Mouse (Mus musculus) A20 (cell line): ENCODE results near the gene Mcm5.

Source experiments
- DNase-seq: peaks from one replicate; pipeline ENCODE4 v3.0.0-alpha.2; 2011; ENCODE audit warnings: low read depth, low spot score

The Mcm5 gene

DNA sequence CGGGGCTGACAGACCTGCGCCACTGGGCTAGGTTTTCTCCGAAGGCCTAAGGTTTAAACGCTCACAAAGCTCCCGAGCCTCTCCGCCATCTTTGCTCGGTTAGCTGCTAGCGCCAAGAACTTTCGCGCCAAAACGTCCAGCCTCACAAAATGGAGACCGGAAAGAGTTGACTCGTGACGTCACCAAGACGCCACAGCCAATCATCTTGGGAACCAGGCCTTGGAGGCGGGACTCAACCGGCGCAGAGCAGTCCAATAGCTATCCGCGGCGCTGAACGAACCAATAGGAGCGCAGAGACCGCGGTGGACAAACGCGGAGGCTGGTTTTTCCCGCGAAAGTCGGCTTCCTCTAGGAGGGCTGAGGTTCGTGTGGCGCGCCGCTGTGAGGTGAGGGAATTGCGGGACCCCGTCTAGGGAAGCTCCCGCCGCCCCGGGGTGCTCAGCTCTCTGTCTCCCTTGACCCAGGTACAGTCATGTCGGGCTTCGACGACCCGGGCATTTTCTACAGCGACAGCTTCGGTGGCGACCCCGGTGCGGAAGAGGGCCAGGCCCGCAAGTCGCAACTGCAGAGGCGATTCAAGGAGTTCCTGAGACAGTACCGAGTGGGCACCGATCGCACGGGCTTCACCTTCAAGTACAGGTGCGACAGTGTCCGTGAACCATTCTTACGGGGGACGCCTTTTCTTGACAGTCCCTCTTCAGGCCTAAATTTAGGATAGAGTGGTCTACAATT lies at the start of gene Mcm5:
Mcm5 (plus strand) TSS at position 334 of the 732 bp plus-strand sequence.
- DNase-seq: peak; percentile 100

GRCm38 (mm10) chr8:75060022-75060421 lies 49.3 kb upstream of the Mcm5 start:
- no peak for DNase-seq

DNA sequence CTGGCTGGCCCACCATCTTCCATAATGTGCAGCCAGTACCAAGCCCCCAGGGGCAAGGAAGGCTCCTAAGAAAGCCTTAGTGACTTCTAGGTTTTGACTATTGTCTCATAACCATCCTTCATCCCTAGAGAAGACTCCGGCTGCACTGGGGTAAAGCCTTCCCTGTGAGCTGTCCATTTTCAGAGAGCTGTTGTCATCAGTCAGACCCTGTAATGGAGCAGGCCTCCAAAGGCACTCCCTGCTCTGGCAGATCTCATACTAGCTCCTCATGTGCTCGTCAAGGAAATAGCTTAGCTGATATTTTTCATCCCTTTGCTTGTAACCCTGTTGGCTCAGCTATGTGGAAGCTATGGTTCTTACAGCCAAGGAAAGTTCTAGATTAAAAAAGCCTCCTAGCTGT lies 48.6 kb upstream of the Mcm5 start:
- DNase-seq: no peak

DNA sequence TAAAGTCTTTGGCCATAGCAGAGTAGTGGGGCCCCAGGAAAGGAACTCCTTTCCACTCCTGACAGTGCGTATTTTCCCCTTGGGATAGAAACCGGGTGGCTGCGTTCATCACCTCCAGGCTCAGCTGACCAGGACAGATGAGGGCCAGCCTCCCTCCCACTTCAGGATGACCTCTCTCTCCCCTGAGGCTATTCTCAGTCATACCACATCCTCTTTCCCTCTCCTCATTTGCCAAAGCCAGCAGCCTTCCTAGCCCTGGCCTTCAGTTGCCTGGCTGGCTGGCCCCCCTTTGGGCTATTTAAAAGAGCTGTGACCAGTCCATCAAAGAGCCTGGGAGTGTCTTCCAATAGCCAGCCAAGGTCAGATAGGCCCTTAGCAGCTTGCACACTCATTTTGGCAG lies 46.1 kb upstream of the Mcm5 start:
- peak; percentile 29 for DNase-seq

GRCm38 (mm10) chr8:75064790-75065189 lies 44.6 kb upstream of the Mcm5 start:
- DNase-seq: no peak

- no peak for DNase-seq
These were observed 42.1 kb upstream of the Mcm5 start for GRCm38 (mm10) chr8:75067287-75067686.

- DNase-seq: no peak
These were observed 39.1 kb upstream of the Mcm5 start for GRCm38 (mm10) chr8:75070297-75070696.

DNA sequence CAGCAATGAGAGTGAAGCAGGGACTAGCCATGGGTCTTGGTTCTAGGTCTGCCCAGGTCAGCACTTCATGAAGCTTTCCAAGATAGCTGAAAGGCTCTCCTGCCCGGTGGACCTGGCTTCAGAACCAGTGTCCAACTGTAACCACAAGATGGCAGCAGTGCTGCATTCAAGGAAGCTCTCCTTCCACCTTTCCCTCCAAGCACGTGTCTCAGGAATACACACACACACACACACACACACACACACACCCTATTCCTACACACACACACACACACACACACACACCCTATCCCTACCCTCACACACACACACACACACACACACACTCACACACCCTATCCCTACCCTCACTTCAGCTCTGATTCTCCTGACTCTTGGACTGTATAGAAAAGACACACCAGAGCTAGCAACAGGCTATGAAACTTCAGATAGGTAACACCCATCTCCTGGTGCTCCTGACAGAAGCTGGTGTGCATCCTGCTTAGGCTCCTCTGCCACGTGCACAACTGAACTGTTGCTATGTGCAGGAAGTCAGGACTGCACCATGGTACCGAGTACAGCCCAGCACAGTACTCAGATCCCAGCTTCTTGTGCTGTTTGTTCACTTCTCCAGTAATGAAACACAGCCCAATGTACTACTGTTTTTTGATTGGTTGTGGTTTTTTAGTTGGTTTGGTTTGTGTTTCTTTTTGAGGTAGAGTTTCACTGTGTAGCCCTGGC lies 37.6 kb upstream of the Mcm5 start:
- peak; percentile 86 for DNase-seq

DNA sequence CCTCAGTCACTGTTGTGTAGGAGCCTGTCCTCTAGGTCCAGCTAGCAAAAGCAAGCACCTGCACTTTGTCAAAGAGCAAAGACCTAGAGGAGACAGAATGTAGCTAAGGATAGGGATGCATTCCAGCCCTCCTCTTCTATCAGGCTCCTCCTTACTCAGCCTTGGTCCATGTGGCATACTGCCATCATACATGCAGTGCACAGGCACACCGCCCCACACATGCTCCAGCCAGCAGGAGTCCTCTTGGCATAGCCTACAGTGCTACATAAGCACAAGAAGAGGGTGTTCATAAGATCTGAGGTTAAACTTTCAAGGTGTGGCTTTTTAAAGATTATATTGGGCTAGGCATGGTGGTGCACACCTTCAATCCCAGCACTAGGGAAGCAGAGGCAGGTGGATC lies 34.5 kb upstream of the Mcm5 start:
- no peak for DNase-seq

GRCm38 (mm10) chr8:75078215-75078614 lies 31.2 kb upstream of the Mcm5 start:
- no peak for DNase-seq

DNA sequence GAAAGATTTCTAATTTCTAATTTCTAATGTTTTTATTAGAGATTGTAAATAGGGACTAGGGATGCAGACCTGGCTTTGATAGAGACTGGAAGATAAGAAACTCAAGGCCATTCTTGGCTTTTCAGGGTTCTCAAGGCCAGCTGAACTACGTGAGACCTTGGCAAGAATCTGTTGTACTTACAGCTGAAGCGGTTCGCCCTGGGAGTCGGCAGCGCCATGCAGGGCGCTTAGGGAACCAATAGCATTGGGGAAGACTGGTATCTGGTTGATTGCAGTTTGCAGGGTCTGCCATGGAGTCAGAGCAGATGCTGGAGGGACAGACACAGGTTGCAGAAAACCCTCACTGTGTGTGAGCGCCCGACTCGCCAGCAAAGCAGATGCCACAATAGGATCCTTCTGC lies 30.5 kb upstream of the Mcm5 start:
- DNase-seq: peak; percentile 7

DNA sequence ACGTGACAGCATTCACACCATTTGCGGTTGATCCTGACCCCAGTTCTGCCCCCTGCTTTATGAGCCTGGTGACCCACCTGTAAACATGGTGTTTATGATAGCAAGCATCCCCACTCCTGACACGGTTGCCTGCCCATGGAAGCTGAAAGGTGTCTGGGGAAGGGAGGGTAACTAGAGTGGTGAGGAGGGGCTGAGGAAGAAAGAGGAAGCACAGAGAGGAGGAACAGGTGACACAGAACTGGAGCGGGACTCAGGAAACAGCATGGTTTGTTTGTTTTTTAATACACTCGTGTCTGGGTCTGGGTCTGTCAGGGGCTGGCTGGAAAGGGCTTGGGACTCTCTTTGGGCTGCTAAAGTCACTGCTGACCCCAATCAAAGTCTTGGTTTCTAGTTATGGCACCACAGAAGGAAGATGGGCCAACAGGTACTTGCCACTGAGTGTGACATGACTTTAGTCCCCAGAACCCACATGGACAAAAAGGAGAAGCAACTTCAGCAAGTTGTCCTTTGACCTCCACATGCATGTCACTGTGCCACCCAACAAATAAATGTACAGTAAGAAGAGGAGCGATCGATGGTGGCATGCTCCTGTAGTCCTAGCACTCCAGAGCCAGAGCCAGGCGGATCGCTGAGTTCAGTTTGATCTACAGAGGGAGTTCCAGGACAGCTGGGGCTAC lies 27.9 kb upstream of the Mcm5 start:
- peak; percentile 92 for DNase-seq

- peak; percentile 79 for DNase-seq
These were observed 27.1 kb upstream of the Mcm5 start for GRCm38 (mm10) chr8:75082181-75082805.

GRCm38 (mm10) chr8:75083846-75084245 lies 25.5 kb upstream of the Mcm5 start:
- peak; percentile 97 for DNase-seq

DNA sequence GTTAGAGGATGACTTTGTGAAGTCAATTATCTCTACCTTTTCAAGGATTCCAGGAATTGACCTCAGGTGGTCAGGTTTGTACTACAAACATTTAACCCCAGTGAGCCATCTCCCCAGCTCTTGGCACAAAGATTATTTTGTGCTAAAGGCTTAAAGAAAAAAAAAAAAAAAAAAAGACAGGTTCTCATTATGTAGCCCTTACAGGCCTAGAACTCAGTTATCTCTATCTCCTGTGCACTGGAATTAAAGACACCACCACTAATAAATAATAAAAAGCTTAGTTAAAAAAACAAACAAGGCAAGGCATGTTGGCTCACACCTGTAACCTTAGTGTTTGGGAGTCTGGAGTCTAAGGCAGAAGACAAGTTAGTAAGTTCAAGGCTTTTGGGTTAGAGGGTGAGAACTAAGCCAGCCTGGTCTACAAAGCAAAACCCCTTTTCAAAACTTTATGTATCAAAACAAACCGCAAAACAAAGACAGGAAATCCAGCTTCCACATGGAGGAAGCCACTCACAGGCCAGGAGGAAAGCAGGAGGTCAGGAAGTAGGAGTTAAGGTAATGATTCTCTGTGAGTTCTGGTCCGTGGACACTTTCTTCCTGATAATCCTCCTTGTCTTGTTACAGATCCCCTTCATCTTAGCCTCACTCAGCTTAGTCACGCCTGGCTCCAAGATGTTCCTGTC lies 24.8 kb upstream of the Mcm5 start:
- no peak for DNase-seq

GRCm38 (mm10) chr8:75086002-75086401 lies 23.4 kb upstream of the Mcm5 start:
- no peak for DNase-seq

DNA sequence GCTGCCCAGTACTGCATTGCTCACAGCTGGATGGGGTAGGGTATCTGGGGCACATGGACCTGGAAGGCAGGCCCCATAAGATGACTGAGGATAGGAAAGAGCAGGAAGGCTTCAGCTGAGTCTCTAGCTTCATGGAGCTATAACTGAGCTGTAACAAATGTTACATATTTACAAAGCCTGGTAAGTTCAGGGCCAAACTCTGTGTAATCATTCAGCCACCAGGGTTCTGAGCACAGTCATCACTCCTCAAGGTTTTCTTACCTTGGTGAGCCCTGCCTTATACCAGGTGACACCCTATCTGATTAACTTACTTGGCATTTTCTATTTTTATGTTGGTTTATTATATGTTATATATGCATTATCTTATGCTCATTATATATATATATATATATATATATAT lies 22.2 kb upstream of the Mcm5 start:
- DNase-seq: peak; percentile 35

- peak; percentile 55 for DNase-seq
These were observed 20.1 kb upstream of the Mcm5 start for GRCm38 (mm10) chr8:75088989-75089881.

DNA sequence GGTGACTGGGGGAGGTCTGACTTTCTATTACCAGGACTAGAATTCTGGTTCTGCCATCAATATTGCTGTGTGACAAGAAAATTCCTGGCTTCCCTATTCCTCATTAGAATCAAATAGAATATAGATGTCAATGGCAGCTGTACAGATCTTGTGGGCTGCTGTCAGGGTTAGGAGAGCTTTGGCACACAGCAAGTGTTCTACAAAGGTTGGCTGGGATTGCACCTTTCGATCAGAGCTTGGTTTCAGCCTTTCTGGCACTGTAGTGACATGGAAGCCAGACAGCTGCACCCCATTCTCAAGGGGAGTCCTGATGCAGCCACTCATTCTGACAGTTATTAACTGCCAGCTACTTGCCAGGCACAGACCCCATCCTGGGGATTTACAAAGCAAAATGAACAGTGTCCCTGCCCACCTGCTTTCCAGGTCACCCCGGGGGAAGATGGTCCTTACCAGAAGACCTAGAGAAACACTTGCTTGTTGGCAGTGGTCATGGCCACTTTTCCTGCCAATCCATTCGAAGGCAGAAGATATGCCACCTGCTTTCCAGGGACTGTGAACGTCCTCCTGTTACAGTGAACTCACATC lies 18.5 kb upstream of the Mcm5 start:
- DNase-seq: no peak
